Comparison of ENCODE assay signal across 8 mouse cellular contexts in genomic region chr14:101653581-101654525, GRCm38 (mm10). TPM values are rescaled to one million over a fixed set of nuclear protein-coding genes. Genes with fewer than 3 reads are reported as not detected.
DNase-seq lines count a peak whose midpoint lies in the region; ATAC-seq and TF ChIP-seq lines count a peak whose summit lies in the region.

Gene Uchl3 (plus strand): TSS chr14:101653967.

- TF ChIP-seq EP300 in liver, postnatal 0 days (IDR thresholded peaks at IDR 0.05; ENCODE audit: low read depth): peak; percentile 70

- H3K9ac ChIP-seq in forebrain, embryonic 13.5 days: peak within 1 kb of the TSS; percentile 89
- peak within 1 kb of the TSS; percentile 70 for H3K9ac ChIP-seq in liver, postnatal 0 days (replicated peaks)
- peak within 1 kb of the TSS; percentile 78 for H3K9ac ChIP-seq in neural tube, embryonic 14.5 days (replicated peaks; ENCODE audit: low read depth, low read length)

- DNase-seq in c-Kit-positive CD71-positive TER-119-positive erythroid progenitor cells, embryonic 14.5 days (ENCODE audit: low spot score): peak; percentile 94
- peak; percentile 97 to 100 for DNase-seq in heart, postnatal 10 days
- peak; percentile 94 for DNase-seq in large intestine, adult 2 months (ENCODE audit: low read depth, low spot score)
- DNase-seq in liver, postnatal 0 days: peak; percentile 98
- peak; percentile 99 for DNase-seq in testis, postnatal 10 days (ENCODE audit: low spot score)

- 0 out of 2 replicates have a peak, but pooled peaks cover 1% of the 10 kb centered on the region for H3K27me3 ChIP-seq in E14TG2a.4 (ENCODE audit: insufficient read depth, low read length)
- H3K27me3 ChIP-seq in forebrain, embryonic 13.5 days: no peaks in the 10 kb centered on the region
- no peaks in the 10 kb centered on the region for H3K27me3 ChIP-seq in liver, postnatal 0 days (ENCODE audit: insufficient read depth, low read length)
- H3K27me3 ChIP-seq in neural tube, embryonic 14.5 days (ENCODE audit: control insufficient read depth, insufficient read depth, low read length): no peaks in the 10 kb centered on the region

- TF ChIP-seq CTCF in E14TG2a.4 (conservative IDR thresholded peaks at IDR 0.05; ENCODE audit: low read length): peak; percentile 93
- TF ChIP-seq CTCF in liver, postnatal 0 days (IDR thresholded peaks at IDR 0.05; ENCODE audit: low read depth): peak; percentile 98

- H3K27ac ChIP-seq in forebrain, embryonic 13.5 days: peak within 1 kb of the TSS; percentile 54
- peak within 1 kb of the TSS; percentile 46; the same call in 1 of the 2 replicates for H3K27ac ChIP-seq in liver, postnatal 0 days (ENCODE audit: low read depth)
- peak within 1 kb of the TSS; percentile 74 for H3K27ac ChIP-seq in neural tube, embryonic 14.5 days (ENCODE audit: low read depth, low read length)

- no peaks in the 10 kb centered on the region for H3K9me3 ChIP-seq in E14TG2a.4 (ENCODE audit: low read length)
- H3K9me3 ChIP-seq in forebrain, embryonic 13.5 days (replicated peaks): no peaks in the 10 kb centered on the region
- no peaks in the 10 kb centered on the region for H3K9me3 ChIP-seq in liver, postnatal 0 days (ENCODE audit: low read length)
- no peaks in the 10 kb centered on the region for H3K9me3 ChIP-seq in neural tube, embryonic 14.5 days (ENCODE audit: control insufficient read depth, low read length)

- H3K36me3 ChIP-seq in E14TG2a.4 (ENCODE audit: insufficient read depth, low read length): peaks cover 10% of the 10 kb centered on the region
- H3K36me3 ChIP-seq in forebrain, embryonic 13.5 days (ENCODE audit: poor library complexity, severe bottlenecking): no peaks in the 10 kb centered on the region
- H3K36me3 ChIP-seq in liver, postnatal 0 days (replicated peaks; ENCODE audit: insufficient read depth, low read length): no peaks in the 10 kb centered on the region
- no peaks in the 10 kb centered on the region for H3K36me3 ChIP-seq in neural tube, embryonic 14.5 days (ENCODE audit: control insufficient read depth, insufficient read depth, low read length)

- H3K4me1 ChIP-seq in E14TG2a.4 (replicated peaks; ENCODE audit: low read depth, low read length): peaks cover 42% of the 10 kb centered on the region
- H3K4me1 ChIP-seq in forebrain, embryonic 13.5 days: peaks cover 11% of the 10 kb centered on the region
- H3K4me1 ChIP-seq in liver, postnatal 0 days (ENCODE audit: insufficient read depth): peaks cover 8% of the 10 kb centered on the region
- peaks cover 3% of the 10 kb centered on the region; the same call in 1 of the 2 replicates for H3K4me1 ChIP-seq in neural tube, embryonic 14.5 days (ENCODE audit: control insufficient read depth, insufficient read depth, low read length)

- H3K4me3 ChIP-seq in E14TG2a.4 (replicated peaks; ENCODE audit: low read length): peak within 1 kb of the TSS; percentile 100
- peak within 1 kb of the TSS; percentile 87 for H3K4me3 ChIP-seq in forebrain, embryonic 13.5 days
- H3K4me3 ChIP-seq in liver, postnatal 0 days (ENCODE audit: low read depth, low read length): peak within 1 kb of the TSS; percentile 68
- peak within 1 kb of the TSS; percentile 96 for H3K4me3 ChIP-seq in neural tube, embryonic 14.5 days (ENCODE audit: low read depth, low read length)

- WGBS in forebrain, embryonic 13.5 days: under 1% methylated on average over 54 of the region's 81 CpGs
- WGBS in large intestine, adult 2 months: under 1% methylated on average over 80 of the region's 81 CpGs
- WGBS in liver, postnatal 0 days (ENCODE audit: insufficient replicate concordance): under 1% methylated on average over 80 of the region's 81 CpGs
- WGBS in neural tube, embryonic 14.5 days: 1% methylated on average over 79 of the region's 81 CpGs

- peak; percentile 92 for ATAC-seq in forebrain, embryonic 13.5 days
- ATAC-seq in liver, postnatal 0 days: peak; percentile 94
- peak; percentile 94 for ATAC-seq in neural tube, embryonic 14.5 days (ENCODE audit: low read depth)

- H3K4me2 ChIP-seq in forebrain, embryonic 13.5 days: peak within 1 kb of the TSS; percentile 80
- peak within 1 kb of the TSS; percentile 92 for H3K4me2 ChIP-seq in liver, postnatal 0 days (ENCODE audit: low read depth, low read length)
- peak within 1 kb of the TSS; percentile 81 for H3K4me2 ChIP-seq in neural tube, embryonic 14.5 days (ENCODE audit: low read depth, low read length)

- intact Hi-C loops in heart, postnatal 10 days (cut with DNase I): loop anchor here (2.0 to 10.0 kb wide), 3 partner anchors 135 to 281 kb away; no protein-coding TSS in a partner anchor

RNA-seq across cellular contexts. Expression of gene Uchl3, which starts in this region (rescaled TPM):
- polyA plus RNA-seq in forebrain, embryonic 13.5 days (2015; fragmentation: Nextera tagmentation; extraction: Ambion mirVana): 204 and 209 TPM in 2 replicates
- 10 to 100 TPM; 29.9 to 32.9 TPM for total RNA-seq in heart, postnatal 10 days (2021)
- 14.8 and 15.9 TPM in 2 replicates for polyA plus RNA-seq in large intestine, adult 2 months (2012; rRNA removed)
- polyA plus RNA-seq in liver, postnatal 0 days (2015; fragmentation: Nextera tagmentation; extraction: Ambion mirVana): 39.9 and 42.5 TPM in 2 replicates
- polyA plus RNA-seq in neural tube, embryonic 14.5 days (2014; fragmentation: Nextera tagmentation; extraction: Ambion mirVana): 237 and 280 TPM in 2 replicates

Comparison
In these comparisons a context has a peak if more than half of its experiments do, and no peak if none do; other contexts are left out.
1. Peak in every context shown above with its lines: DNase-seq, ATAC-seq, H3K4me3 ChIP-seq and H3K27ac ChIP-seq.